In genomic region chr4:99241674-99242073, GRCm38 (mm10) we compare ENCODE assay signal across 11 mouse cellular contexts. TPM values are rescaled to one million over a fixed set of nuclear protein-coding genes. Genes with fewer than 3 reads are reported as not detected.
DNase-seq lines count a peak whose midpoint lies in the region; TF ChIP-seq lines count a peak whose summit lies in the region.
"Had no signal": no experiment of that assay in that cellular context is flagged by ENCODE, and none has a peak within 500 bp of the region (broad histone marks: within the 10 kb centered on the region; RNA-seq: fewer than 3 reads in every experiment).

No protein-coding gene starts in this region.

- H3K9me3 ChIP-seq in E14TG2a.4 (ENCODE audit: low read length) (no peaks in the 10 kb centered on the region), ES-E14 (ENCODE audit: control insufficient read depth, insufficient read depth, low read depth, low read length) (no peaks in the 10 kb centered on the region)
- no peaks in the 10 kb centered on the region for H3K9me3 ChIP-seq in limb, embryonic 10.5 days (replicated peaks)
- H3K9me3 ChIP-seq: hindbrain, embryonic 15.5 days; neural tube, embryonic 13.5 days had no signal

- H3K27ac ChIP-seq in left cerebral cortex, adult 2 months: no peak overlapping the region
- H3K27ac ChIP-seq in ES-E14 (ENCODE audit: insufficient read depth, low read depth, low read length, poor library complexity, severe bottlenecking): no peak overlapping the region
- H3K27ac ChIP-seq in limb, embryonic 10.5 days: no peak overlapping the region
- H3K27ac ChIP-seq: hindbrain, embryonic 15.5 days; neural tube, embryonic 13.5 days had no signal

- no peak for DNase-seq in left cerebral cortex, adult 2 months (ENCODE audit: extremely low spot score in 1 of 2, low spot score in 2 of 2)
- DNase-seq in left cerebral cortex, postnatal 36 days (ENCODE audit: low spot score in 2 of 2): no peak
- peak; percentile 66 for DNase-seq in ES-E14 (ENCODE audit: low read depth, low spot score)
- peak; percentile 28 for DNase-seq in limb, embryonic 10.5 days (ENCODE audit: low spot score)
- no peak for DNase-seq in layer of hippocampus, adult 9-11 months
- DNase-seq in urinary bladder, postnatal 14 days (ENCODE audit: low spot score): no peak
- DNase-seq: adrenal gland, postnatal 10 days; left cerebral cortex, postnatal 4 days had no signal

- H3K27me3 ChIP-seq in E14TG2a.4 (ENCODE audit: insufficient read depth, low read length): no peaks in the 10 kb centered on the region
- no peaks in the 10 kb centered on the region for H3K27me3 ChIP-seq in limb, embryonic 10.5 days (ENCODE audit: low read depth, poor library complexity, severe bottlenecking)
- H3K27me3 ChIP-seq: hindbrain, embryonic 15.5 days; neural tube, embryonic 13.5 days had no signal

- H3K36me3 ChIP-seq in E14TG2a.4 (ENCODE audit: insufficient read depth, low read length) (no peaks in the 10 kb centered on the region), ES-E14 (ENCODE audit: control insufficient read depth, insufficient read depth, low read length, poor library complexity, severe bottlenecking) (no peaks in the 10 kb centered on the region)
- H3K36me3 ChIP-seq in limb, embryonic 10.5 days: peaks cover 12% of the 10 kb centered on the region

- TF ChIP-seq CTCF in left cerebral cortex, adult 2 months (IDR thresholded peaks at IDR 0.05): peak; percentile 44
- peak; percentile 92 for TF ChIP-seq CTCF in E14TG2a.4 (conservative IDR thresholded peaks at IDR 0.05; ENCODE audit: low read length)

- no peak overlapping the region for H3K9ac ChIP-seq in ES-E14 (ENCODE audit: insufficient read depth, low read depth, low read length, poor library complexity, severe bottlenecking)
- H3K9ac ChIP-seq: hindbrain, embryonic 15.5 days; neural tube, embryonic 13.5 days had no signal

- intact Hi-C loops in left cerebral cortex, adult 2 months (cut with DNase I): no loop called here
- intact Hi-C loops in left cerebral cortex, postnatal 36 days (cut with DNase I): no loop called here

- H3K4me1 ChIP-seq in E14TG2a.4 (replicated peaks; ENCODE audit: low read depth, low read length): peaks cover 10% of the 10 kb centered on the region
- peaks cover 0 to 2% of the 10 kb centered on the region in 2 experiments; a peak in 1 of 4 replicates for H3K4me1 ChIP-seq in ES-E14 (ENCODE audit: control insufficient read depth in 2 of 2, insufficient read depth in 2 of 2, low read length in 2 of 2, poor library complexity in 1 of 2)
- H3K4me1 ChIP-seq in limb, embryonic 10.5 days: no peaks in the 10 kb centered on the region
- H3K4me1 ChIP-seq: hindbrain, embryonic 15.5 days; neural tube, embryonic 13.5 days had no signal

- H3K4me3 ChIP-seq in left cerebral cortex, adult 2 months: no peak overlapping the region
- no peak overlapping the region for H3K4me3 ChIP-seq in E14TG2a.4 (replicated peaks; ENCODE audit: low read length)
- no peak overlapping the region for H3K4me3 ChIP-seq in ES-E14 (ENCODE audit: insufficient read depth in 1 of 2, low read depth in 1 of 2, low read length in 2 of 2, poor library complexity in 1 of 2, severe bottlenecking in 1 of 2)
- H3K4me3 ChIP-seq in limb, embryonic 10.5 days: no peak overlapping the region
- H3K4me3 ChIP-seq: hindbrain, embryonic 15.5 days; neural tube, embryonic 13.5 days had no signal

- 56% methylated on average over 5 of the region's 5 CpGs for WGBS in limb, embryonic 10.5 days

- in situ Hi-C loops in ES-E14 (cut with MboI; ENCODE audit: low sequenced_read_pairs in 2 of 2, unreplicated experiment in 2 of 2): no loop called here

TF ChIP-seq in ES-E14, 5 proteins besides CTCF, POLR2A, EP300 and RAD21:
- TF ChIP-seq ZNF384 (IDR thresholded peaks at IDR 0.05; ENCODE audit: low read depth, low read length): no peak
- TF ChIP-seq CHD2 (IDR thresholded peaks at IDR 0.05; ENCODE audit: low read depth, low read length): no peak
- no peak for TF ChIP-seq ZC3H11A (IDR thresholded peaks at IDR 0.05; ENCODE audit: borderline replicate concordance, low read depth, low read length)

RNA-seq across cellular contexts. Expression of gene Atg4c, which starts 47.9 kb away (rescaled TPM):
- total RNA-seq in left cerebral cortex, adult 2 months (2021): 10 to 100 TPM; 44.8 to 46.8 TPM
- total RNA-seq in left cerebral cortex, postnatal 36 days (2021): 10 to 100 TPM; 42.4 to 45.2 TPM
- total RNA-seq in ES-E14 (2012; rRNA removed): 1.4 and 2.6 TPM in 2 replicates
- polyA plus RNA-seq in limb, embryonic 10.5 days (2016; fragmentation: Nextera tagmentation; extraction: Ambion mirVana): 12.4 and 15.5 TPM in 2 replicates

RNA-seq across cellular contexts. Expression of gene Gm12689, which starts 54.0 kb away (rescaled TPM):
- 1 to 10 TPM in 1 of 2 experiments, under 1 TPM in 1; 0.84 to 1.3 TPM for total RNA-seq in left cerebral cortex, adult 2 months (2021)
- under 1 TPM; 0.32 to 0.68 TPM for total RNA-seq in left cerebral cortex, postnatal 36 days (2021)
- not detected in 2 replicates for total RNA-seq in ES-E14 (2012; rRNA removed)
- polyA plus RNA-seq in limb, embryonic 10.5 days (2016; fragmentation: Nextera tagmentation; extraction: Ambion mirVana): 0.11 and 0.18 TPM in 2 replicates

Comparison
In these comparisons a context has a peak if more than half of its experiments do, and no peak if none do; other contexts are left out.
1. DNase-seq: peak in ES-E14 (single experiment) and limb, embryonic 10.5 days (single experiment); none in left cerebral cortex, adult 2 months (0 of 2), left cerebral cortex, postnatal 36 days (0 of 2), layer of hippocampus, adult 9-11 months (single experiment) and urinary bladder, postnatal 14 days (single experiment).
2. RNA of gene Atg4c, which starts 47.9 kb away (total RNA-seq): 44.8 to 46.8 TPM in left cerebral cortex, adult 2 months and 42.4 to 45.2 TPM in left cerebral cortex, postnatal 36 days; 1.4 to 2.6 TPM in ES-E14; every median in the first group is over 10 times any median in the second.